Mouse (Mus musculus) kidney, embryonic 14.5 days (tissue): Measurements from ENCODE around the gene Itgb5. TPM values are rescaled to one million over a fixed set of nuclear protein-coding genes. Genes with fewer than 3 reads are reported as not detected.

Source experiments
- ATAC-seq: fragments of 200-750 bp; cut with Nextera tagmentation; 2 replicates; pipeline ENCODE4 v1.8.0; 2017; ENCODE audit warnings: moderate number of reproducible peaks, mild to moderate bottlenecking, moderate TSS enrichment, moderate library complexity; ENCODE audit not compliant: low FRiP score, low TSS enrichment
- H3K27ac ChIP-seq: fragments of 300-500 bp; sonication (generic); 2 replicates; pipeline ENCODE4 v1.5.1; 2014; ENCODE audit warnings: low read depth, mild to moderate bottlenecking, low read length, moderate library complexity, mixed read lengths
- H3K27me3 ChIP-seq: fragments of 300-500 bp; sonication (generic); 2 replicates; pipeline ENCODE4 v1.6.1; 2014; ENCODE audit warnings: mild to moderate bottlenecking, low read length; ENCODE audit not compliant: control insufficient read depth, insufficient read depth
- H3K36me3 ChIP-seq: fragments of 300-500 bp; sonication (generic); 2 replicates; pipeline ENCODE4 v1.6.1; 2014; ENCODE audit warnings: low read length, mixed read lengths; ENCODE audit not compliant: control insufficient read depth, insufficient read depth
- H3K4me1 ChIP-seq: fragments of 300-500 bp; sonication (generic); 2 replicates; pipeline ENCODE4 v1.6.1; 2014; ENCODE audit warnings: low read length, mixed read lengths; ENCODE audit not compliant: control insufficient read depth, insufficient read depth
- H3K4me2 ChIP-seq: fragments of 300-500 bp; sonication (generic); replicated peaks from 2 replicates; pipeline ENCODE4 v1.6.1; 2014; ENCODE audit warnings: low read depth, mild to moderate bottlenecking, low read length
- H3K4me3 ChIP-seq: fragments of 300-500 bp; sonication (generic); 2 replicates; pipeline ENCODE4 v1.5.1; 2014; ENCODE audit warnings: mild to moderate bottlenecking, low read length
- H3K9ac ChIP-seq: fragments of 300-500 bp; sonication (generic); 2 replicates; pipeline ENCODE4 v1.6.1; 2014; ENCODE audit warnings: low read depth, mild to moderate bottlenecking, low read length, moderate library complexity
- H3K9me3 ChIP-seq: fragments of 300-500 bp; sonication (generic); 2 replicates; pipeline ENCODE4 v1.6.1; 2016; ENCODE audit warnings: low read length; ENCODE audit not compliant: control insufficient read depth
- WGBS: fragments of 180-500 bp; shearing (Covaris S2); extraction: QIAGEN DNeasy Blood & Tissue Kit; methylation state at CpG from one replicate; pipeline ENCODE4 v1.1.7; 2014; 5-methylcytosine and 5-hydroxymethylcytosine counted together
- polyA plus RNA-seq: library from polyadenylated mRNA; unstranded; fragments of >200 nt; fragmentation: Nextera tagmentation; extraction: Ambion mirVana; gene quantifications from 2 replicates; pipeline ENCODE4 v1.2.1, GENCODE M21; 2014

Itgb5 gene
- polyA plus RNA-seq, 1 experiment from 2014 or later: 49.7 TPM

GRCm38 (mm10) chr16:33829842-33830511 is 512 bp downstream of the Itgb5 start:
- peak overlapping the region; percentile 82 for H3K9ac ChIP-seq
- H3K4me3 ChIP-seq: peak overlapping the region; percentile 87
- ATAC-seq: peak; percentile 43
- no peaks in the 10 kb centered on the region for H3K9me3 ChIP-seq
- no peaks in the 10 kb centered on the region for H3K36me3 ChIP-seq
- peak overlapping the region; percentile 57; the same call in 1 of the 2 replicates for H3K27ac ChIP-seq
- peak overlapping the region; percentile 96 for H3K4me2 ChIP-seq
- WGBS: 1% methylated on average over 64 of the region's 76 CpGs
- H3K27me3 ChIP-seq: no peaks in the 10 kb centered on the region
- peaks cover 25% of the 10 kb centered on the region; the same call in 1 of the 2 replicates for H3K4me1 ChIP-seq

GRCm38 (mm10) chr16:33830512-33831105 is 1.1 kb downstream of the Itgb5 start:
- H3K36me3 ChIP-seq: no peaks in the 10 kb centered on the region
- H3K9ac ChIP-seq: peak overlapping the region; percentile 82
- 4% methylated on average over 18 of the region's 18 CpGs for WGBS
- H3K4me3 ChIP-seq: peak overlapping the region; percentile 87
- no peaks in the 10 kb centered on the region for H3K9me3 ChIP-seq
- ATAC-seq: no peak
- no peaks in the 10 kb centered on the region for H3K27me3 ChIP-seq
- H3K27ac ChIP-seq: no peak overlapping the region
- peaks cover 25% of the 10 kb centered on the region; the same call in 1 of the 2 replicates for H3K4me1 ChIP-seq
- H3K4me2 ChIP-seq: peak overlapping the region; percentile 96

- Histone ChIP-seq H3K4me3 (no peak overlapping the region), H3K9ac (no peak overlapping the region), H3K27me3 (no peaks in the 10 kb centered on the region), H3K27ac (peak overlapping the region; percentile 42; the same call in 1 of the 2 replicates), H3K36me3 (no peaks in the 10 kb centered on the region), H3K4me2 (peak overlapping the region; percentile 13; the same call in 1 of the 2 replicates), H3K4me1 (peaks cover 25% of the 10 kb centered on the region; the same call in 1 of the 2 replicates), H3K9me3 (no peaks in the 10 kb centered on the region)
- no peak for ATAC-seq
- WGBS: 50% methylated on average over 6 of the region's 6 CpGs
These were observed 2.6 kb downstream of the Itgb5 start for GRCm38 (mm10) chr16:33832057-33832456.

GRCm38 (mm10) chr16:33832728-33833428 is 3.4 kb downstream of the Itgb5 start:
- Histone ChIP-seq H3K4me3 (peak overlapping the region; percentile 26; the same call in 1 of the 2 replicates), H3K4me2 (peak overlapping the region; percentile 51), H3K4me1 (peaks cover 25% of the 10 kb centered on the region; the same call in 1 of the 2 replicates), H3K36me3 (no peaks in the 10 kb centered on the region), H3K9me3 (no peaks in the 10 kb centered on the region), H3K27ac (peak overlapping the region; percentile 42; the same call in 1 of the 2 replicates), H3K9ac (peak overlapping the region; percentile 13; the same call in 1 of the 2 replicates), H3K27me3 (no peaks in the 10 kb centered on the region)
- no peak; the same call in 1 of the 2 replicates for ATAC-seq
- 4% methylated on average over 21 of the region's 21 CpGs for WGBS

- Histone ChIP-seq H3K27me3 (no peaks in the 10 kb centered on the region), H3K9me3 (no peaks in the 10 kb centered on the region), H3K4me1 (peaks cover 25% of the 10 kb centered on the region; the same call in 1 of the 2 replicates), H3K4me2 (peak overlapping the region; percentile 51), H3K4me3 (peak overlapping the region; percentile 26; the same call in 1 of the 2 replicates), H3K9ac (no peak overlapping the region), H3K27ac (no peak overlapping the region), H3K36me3 (no peaks in the 10 kb centered on the region)
- 10% methylated on average over 5 of the region's 5 CpGs for WGBS
- ATAC-seq: no peak
These were observed 3.9 kb downstream of the Itgb5 start for GRCm38 (mm10) chr16:33833429-33833753.

GRCm38 (mm10) chr16:33833781-33834482 is 4.5 kb downstream of the Itgb5 start:
- H3K4me2 ChIP-seq: peak overlapping the region; percentile 51
- peak overlapping the region; percentile 45; the same call in 1 of the 2 replicates for H3K27ac ChIP-seq
- WGBS: 3% methylated on average over 25 of the region's 25 CpGs
- H3K4me1 ChIP-seq: peaks cover 25% of the 10 kb centered on the region; the same call in 1 of the 2 replicates
- peak overlapping the region; percentile 49; the same call in 1 of the 2 replicates for H3K9ac ChIP-seq
- peak; percentile 39 for ATAC-seq
- H3K36me3 ChIP-seq: no peaks in the 10 kb centered on the region
- no peaks in the 10 kb centered on the region for H3K9me3 ChIP-seq
- no peaks in the 10 kb centered on the region for H3K27me3 ChIP-seq
- peak overlapping the region; percentile 26 for H3K4me3 ChIP-seq

- Histone ChIP-seq H3K4me2 (no peak overlapping the region), H3K27ac (no peak overlapping the region), H3K27me3 (no peaks in the 10 kb centered on the region), H3K4me3 (no peak overlapping the region), H3K36me3 (no peaks in the 10 kb centered on the region), H3K9me3 (no peaks in the 10 kb centered on the region), H3K4me1 (peaks cover 28% of the 10 kb centered on the region), H3K9ac (no peak overlapping the region)
- 93% methylated on average over 3 of the region's 3 CpGs for WGBS
- no peak for ATAC-seq
These were observed 7.2 kb downstream of the Itgb5 start for GRCm38 (mm10) chr16:33836676-33837075.

- ATAC-seq: no peak
- H3K9ac ChIP-seq: no peak overlapping the region
- H3K27ac ChIP-seq: no peak overlapping the region
- H3K4me2 ChIP-seq: no peak overlapping the region
- WGBS: 71% methylated on average over 3 of the region's 3 CpGs
- no peak overlapping the region for H3K4me3 ChIP-seq
- H3K9me3 ChIP-seq: no peaks in the 10 kb centered on the region
- H3K36me3 ChIP-seq: no peaks in the 10 kb centered on the region
- no peaks in the 10 kb centered on the region for H3K27me3 ChIP-seq
- peaks cover 28% of the 10 kb centered on the region for H3K4me1 ChIP-seq
These were observed 7.7 kb downstream of the Itgb5 start for GRCm38 (mm10) chr16:33837191-33837590.
